9 mouse cellular contexts compared by ENCODE assay signal in the genomic region with DNA sequence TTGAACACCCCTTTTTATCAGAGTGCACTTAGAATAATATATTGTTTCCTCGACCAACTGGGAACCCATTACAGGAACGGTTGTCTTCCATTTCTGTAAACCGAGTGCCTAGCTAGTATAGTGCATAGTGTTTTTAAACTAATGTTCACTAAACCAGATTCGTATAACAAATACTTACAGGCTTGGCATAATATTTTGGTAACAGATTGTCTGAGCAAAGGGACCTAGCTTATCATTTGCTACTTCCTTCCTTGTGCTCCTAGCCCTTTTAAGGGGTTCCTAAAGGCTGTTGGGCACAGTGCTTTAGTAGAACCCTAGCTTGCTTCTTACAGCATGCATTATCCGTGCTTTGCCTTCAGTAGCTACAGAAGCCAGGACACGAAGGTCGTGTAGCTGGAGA. TPM values are rescaled to one million over a fixed set of nuclear protein-coding genes. Genes with fewer than 3 reads are reported as not detected.
A peak's percentile ranks its signal among the peaks of the same experiment; 100 is the strongest.
DNase-seq lines count a peak whose midpoint lies in the region; ATAC-seq and TF ChIP-seq lines count a peak whose summit lies in the region.
"Had no signal": no experiment of that assay in that cellular context is flagged by ENCODE, and none has a peak within 500 bp of the region (broad histone marks: within the 10 kb centered on the region; RNA-seq: fewer than 3 reads in every experiment).

No protein-coding gene starts in this region.

- no peak for ATAC-seq in lung, embryonic 14.5 days (ENCODE audit: insufficient read depth)
- no peak for ATAC-seq in hindbrain, embryonic 14.5 days (ENCODE audit: low FRiP score)
- ATAC-seq in neural tube, embryonic 13.5 days (ENCODE audit: low read depth): no peak
- ATAC-seq in frontal cortex, adult (ENCODE audit: low TSS enrichment): no peak
- no peak for ATAC-seq in erythroid progenitor cell, adult 5-6 weeks (replicated peaks; ENCODE audit: low FRiP score, poor library complexity, severe bottlenecking)
- ATAC-seq: inflammation-experienced regulatory T-cells, adult 6 months had no signal

- H3K9ac ChIP-seq in lung, embryonic 14.5 days: no peak overlapping the region
- no peak overlapping the region for H3K9ac ChIP-seq in hindbrain, embryonic 14.5 days
- 0 out of 2 replicates have a peak overlapping the region, but pooled peaks have one; percentile 18 for H3K9ac ChIP-seq in neural tube, embryonic 13.5 days

- 16% methylated on average over 7 of the region's 7 CpGs for WGBS in lung, embryonic 14.5 days
- WGBS in forebrain, embryonic 10.5 days: 46% methylated on average over 7 of the region's 7 CpGs
- WGBS in hindbrain, embryonic 14.5 days: 49% methylated on average over 7 of the region's 7 CpGs
- WGBS in neural tube, embryonic 13.5 days: 48% methylated on average over 7 of the region's 7 CpGs

- peaks cover 13% of the 10 kb centered on the region for H3K4me1 ChIP-seq in lung, embryonic 14.5 days (ENCODE audit: insufficient read depth)
- peaks cover 48% of the 10 kb centered on the region for H3K4me1 ChIP-seq in forebrain, embryonic 10.5 days
- peaks cover 14% of the 10 kb centered on the region for H3K4me1 ChIP-seq in hindbrain, embryonic 14.5 days (replicated peaks; ENCODE audit: control insufficient read depth, insufficient read depth, low read length)
- H3K4me1 ChIP-seq in neural tube, embryonic 13.5 days (replicated peaks): peaks cover 30% of the 10 kb centered on the region

- no peaks in the 10 kb centered on the region for H3K9me3 ChIP-seq in lung, embryonic 14.5 days (ENCODE audit: low read depth, low read length)
- no peaks in the 10 kb centered on the region for H3K9me3 ChIP-seq in forebrain, embryonic 10.5 days
- no peaks in the 10 kb centered on the region for H3K9me3 ChIP-seq in hindbrain, embryonic 14.5 days (ENCODE audit: control insufficient read depth, low read length)
- no peaks in the 10 kb centered on the region for H3K9me3 ChIP-seq in neural tube, embryonic 13.5 days

- H3K4me3 ChIP-seq in lung, embryonic 14.5 days (ENCODE audit: low read depth, low read length): no peak overlapping the region
- H3K4me3 ChIP-seq in forebrain, embryonic 10.5 days: peak overlapping the region; percentile 10; the same call in 1 of the 2 replicates
- no peak overlapping the region for H3K4me3 ChIP-seq in hindbrain, embryonic 14.5 days (replicated peaks; ENCODE audit: low read length)
- H3K4me3 ChIP-seq in neural tube, embryonic 13.5 days: no peak overlapping the region

- H3K4me2 ChIP-seq in lung, embryonic 14.5 days: peak overlapping the region; percentile 24
- no peak overlapping the region for H3K4me2 ChIP-seq in hindbrain, embryonic 14.5 days (replicated peaks)
- no peak overlapping the region for H3K4me2 ChIP-seq in neural tube, embryonic 13.5 days

- no peaks in the 10 kb centered on the region for H3K27me3 ChIP-seq in lung, embryonic 14.5 days (ENCODE audit: insufficient read depth, low read length)
- no peaks in the 10 kb centered on the region for H3K27me3 ChIP-seq in forebrain, embryonic 10.5 days (ENCODE audit: poor library complexity, severe bottlenecking)
- H3K27me3 ChIP-seq in hindbrain, embryonic 14.5 days (ENCODE audit: control insufficient read depth, insufficient read depth, low read length): no peaks in the 10 kb centered on the region
- no peaks in the 10 kb centered on the region for H3K27me3 ChIP-seq in neural tube, embryonic 13.5 days

- no peaks in the 10 kb centered on the region for H3K36me3 ChIP-seq in lung, embryonic 14.5 days (ENCODE audit: insufficient read depth)
- H3K36me3 ChIP-seq in forebrain, embryonic 10.5 days (replicated peaks): no peaks in the 10 kb centered on the region
- H3K36me3 ChIP-seq in hindbrain, embryonic 14.5 days (replicated peaks; ENCODE audit: control insufficient read depth, insufficient read depth): no peaks in the 10 kb centered on the region
- H3K36me3 ChIP-seq in neural tube, embryonic 13.5 days: no peaks in the 10 kb centered on the region

- peak; percentile 16 for DNase-seq in lung, embryonic 14.5 days
- no peak for DNase-seq in lung, postnatal 10 days
- DNase-seq in forebrain, embryonic 10.5 days (ENCODE audit: extremely low spot score, low spot score): no peak
- no peak for DNase-seq in hindbrain, embryonic 14.5 days (ENCODE audit: low spot score)
- no peak for DNase-seq in c-Kit-positive CD71-positive TER-119-positive erythroid progenitor cells, embryonic 14.5 days (ENCODE audit: low spot score)

- peak overlapping the region; percentile 86 for H3K27ac ChIP-seq in lung, embryonic 14.5 days (ENCODE audit: low read depth)
- H3K27ac ChIP-seq in forebrain, embryonic 10.5 days: peak overlapping the region; percentile 80
- H3K27ac ChIP-seq in hindbrain, embryonic 14.5 days: 0 out of 2 replicates have a peak overlapping the region, but pooled peaks have one; percentile 16
- peak overlapping the region; percentile 72 for H3K27ac ChIP-seq in neural tube, embryonic 13.5 days (replicated peaks)

- no peak for TF ChIP-seq CTCF in lung, embryonic 14.5 days (IDR thresholded peaks at IDR 0.05; ENCODE audit: low read depth)

RNA-seq across cellular contexts. Expression of a gene that starts 3.9 kb away (rescaled TPM):
- 86.5 and 88.1 TPM in 2 replicates for polyA plus RNA-seq in lung, embryonic 14.5 days (2014; fragmentation: Nextera tagmentation; extraction: Ambion mirVana)
- 85.8 and 91.6 TPM in 2 replicates for polyA plus RNA-seq in forebrain, embryonic 10.5 days (2016; fragmentation: Nextera tagmentation; extraction: Ambion mirVana)
- 119 and 121 TPM in 2 replicates for polyA plus RNA-seq in hindbrain, embryonic 14.5 days (2014; fragmentation: Nextera tagmentation; extraction: Ambion mirVana)
- 98.0 and 104 TPM in 2 replicates for polyA plus RNA-seq in neural tube, embryonic 13.5 days (2015; fragmentation: Nextera tagmentation; extraction: Ambion mirVana)
- total RNA-seq in erythroid progenitor cell, adult 5-6 weeks (2015; ENCODE audit: low replicate concordance): 5.0 and 10.1 TPM in 2 replicates
- total RNA-seq in erythroid progenitor cell, adult 5-6 weeks (2017; ENCODE audit: low replicate concordance): 9.8 and 11.3 TPM in 2 replicates

RNA-seq across cellular contexts. Expression of a gene that starts 18.6 kb away (rescaled TPM):
- 0.73 and 0.84 TPM in 2 replicates for polyA plus RNA-seq in lung, embryonic 14.5 days (2014; fragmentation: Nextera tagmentation; extraction: Ambion mirVana)
- 0.67 and 1.0 TPM in 2 replicates for polyA plus RNA-seq in forebrain, embryonic 10.5 days (2016; fragmentation: Nextera tagmentation; extraction: Ambion mirVana)
- polyA plus RNA-seq in hindbrain, embryonic 14.5 days (2014; fragmentation: Nextera tagmentation; extraction: Ambion mirVana): 0.26 and 0.43 TPM in 2 replicates
- polyA plus RNA-seq in neural tube, embryonic 13.5 days (2015; fragmentation: Nextera tagmentation; extraction: Ambion mirVana): 0.25 and 0.28 TPM in 2 replicates
- total RNA-seq in erythroid progenitor cell, adult 5-6 weeks (2015; ENCODE audit: low replicate concordance): 0.84 TPM in 1 of 2 replicates, not detected in the other
- 1.8 TPM in 1 of 2 replicates, not detected in the other for total RNA-seq in erythroid progenitor cell, adult 5-6 weeks (2017; ENCODE audit: low replicate concordance)

RNA-seq across cellular contexts. Expression of a gene that starts 40.9 kb away (rescaled TPM):
- 2.0 and 2.2 TPM in 2 replicates for polyA plus RNA-seq in lung, embryonic 14.5 days (2014; fragmentation: Nextera tagmentation; extraction: Ambion mirVana)
- 1.7 and 1.8 TPM in 2 replicates for polyA plus RNA-seq in forebrain, embryonic 10.5 days (2016; fragmentation: Nextera tagmentation; extraction: Ambion mirVana)
- 1.7 and 3.0 TPM in 2 replicates for polyA plus RNA-seq in hindbrain, embryonic 14.5 days (2014; fragmentation: Nextera tagmentation; extraction: Ambion mirVana)
- 1.9 and 2.7 TPM in 2 replicates for polyA plus RNA-seq in neural tube, embryonic 13.5 days (2015; fragmentation: Nextera tagmentation; extraction: Ambion mirVana)
- total RNA-seq in erythroid progenitor cell, adult 5-6 weeks (2015; ENCODE audit: low replicate concordance): 4.2 TPM in 1 of 2 replicates, not detected in the other
- 8.1 TPM in 1 of 2 replicates, not detected in the other for total RNA-seq in erythroid progenitor cell, adult 5-6 weeks (2017; ENCODE audit: low replicate concordance)

Comparison
In these comparisons a context has a peak if more than half of its experiments do, and no peak if none do; other contexts are left out.
1. H3K27ac ChIP-seq: peak in every context shown above with its lines; median percentile 86 in lung, embryonic 14.5 days; 80 in forebrain, embryonic 10.5 days; 72 in neural tube, embryonic 13.5 days; 16 in hindbrain, embryonic 14.5 days.